Mouse (Mus musculus) midbrain, postnatal 0 days (tissue): ENCODE measurements at regions not wholly inside any gene's neighbourhood (a gene's known extent, or its start where the extent isn't known, plus 50 kb on each side); places are given as distances from the start of the nearest gene placed in this dataset.

Source experiments
- ATAC-seq: fragments of 200-750 bp; cut with Nextera tagmentation; 2 replicates; pipeline ENCODE4 v1.8.0; 2017; ENCODE audit warnings: moderate number of reproducible peaks, mild to moderate bottlenecking, moderate TSS enrichment, moderate library complexity; ENCODE audit not compliant: low FRiP score
- DNase-seq: peaks from one replicate; pipeline ENCODE4 v3.0.0-alpha.2; 2015; ENCODE audit warnings: low spot score
- H3K27ac ChIP-seq: fragments of 300-500 bp; sonication (generic); 2 replicates; pipeline ENCODE4 v1.5.1; 2014; ENCODE audit warnings: low read depth, mild to moderate bottlenecking, low read length, mixed read lengths
- H3K27me3 ChIP-seq: fragments of 300-500 bp; sonication (generic); 2 replicates; pipeline ENCODE4 v1.6.1; 2014; ENCODE audit warnings: low read length, control low read depth, mixed read lengths; ENCODE audit not compliant: insufficient read depth
- H3K36me3 ChIP-seq: fragments of 300-500 bp; sonication (generic); 2 replicates; pipeline ENCODE4 v1.6.1; 2014; ENCODE audit warnings: low read length, control low read depth, mixed read lengths; ENCODE audit not compliant: insufficient read depth
- H3K4me1 ChIP-seq: fragments of 300-500 bp; sonication (generic); 2 replicates; pipeline ENCODE4 v1.6.1; 2014; ENCODE audit warnings: mild to moderate bottlenecking, control low read depth, antibody characterized with exemption, low read length, mixed read lengths; ENCODE audit not compliant: insufficient read depth
- H3K4me2 ChIP-seq: fragments of 300-500 bp; sonication (generic); 2 replicates; pipeline ENCODE4 v1.6.1; 2014; ENCODE audit warnings: low read depth, mild to moderate bottlenecking, low read length, mixed read lengths; ENCODE audit not compliant: poor library complexity, severe bottlenecking
- H3K4me3 ChIP-seq: fragments of 300-500 bp; sonication (generic); 2 replicates; pipeline ENCODE4 v1.5.1; 2014; ENCODE audit warnings: low read depth, mild to moderate bottlenecking, low read length, moderate library complexity
- H3K9ac ChIP-seq: fragments of 300-500 bp; sonication (generic); replicated peaks from 2 replicates; pipeline ENCODE4 v1.6.1; 2014; ENCODE audit warnings: mild to moderate bottlenecking, low read length, moderate library complexity, mixed read lengths; ENCODE audit not compliant: poor library complexity, severe bottlenecking
- H3K9me3 ChIP-seq: fragments of 300-500 bp; sonication (generic); 2 replicates; pipeline ENCODE4 v1.6.1; 2016; ENCODE audit warnings: low read length, control low read depth
- CTCF ChIP-seq: IDR thresholded peaks from 2 replicates; pipeline ENCODE4 v1.5.1; 2016; ENCODE audit warnings: antibody characterized with exemption, mild to moderate bottlenecking
- WGBS: fragments of 180-500 bp; shearing (Covaris S2); extraction: QIAGEN DNeasy Blood & Tissue Kit; methylation state at CpG from one replicate; pipeline ENCODE4 v1.1.7; 2014; 5-methylcytosine and 5-hydroxymethylcytosine counted together

DNA sequence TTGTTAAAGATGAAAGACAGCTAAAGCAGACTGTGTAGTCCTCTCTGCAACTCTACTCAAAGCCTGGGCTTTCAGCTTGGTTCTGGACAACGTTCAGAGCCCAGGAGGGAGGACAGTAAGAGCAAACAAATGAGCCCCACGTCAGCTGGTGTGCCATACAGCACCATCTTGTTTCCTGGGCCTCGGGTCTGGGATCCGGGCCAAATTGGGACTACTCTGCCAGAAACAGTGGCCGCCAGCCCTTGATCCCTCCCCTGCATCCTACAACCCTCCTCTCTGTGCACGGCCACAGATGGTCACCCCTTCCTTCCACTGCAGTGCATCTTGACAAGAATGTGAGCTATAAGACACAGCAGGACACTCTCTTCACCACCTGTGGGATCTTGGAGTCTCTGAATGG lies 71.2 kb upstream of the A430005L14Rik start:
- DNase-seq (peak; percentile 78), ATAC-seq (no peak)
- no peak overlapping the region for H3K9ac ChIP-seq

DNA sequence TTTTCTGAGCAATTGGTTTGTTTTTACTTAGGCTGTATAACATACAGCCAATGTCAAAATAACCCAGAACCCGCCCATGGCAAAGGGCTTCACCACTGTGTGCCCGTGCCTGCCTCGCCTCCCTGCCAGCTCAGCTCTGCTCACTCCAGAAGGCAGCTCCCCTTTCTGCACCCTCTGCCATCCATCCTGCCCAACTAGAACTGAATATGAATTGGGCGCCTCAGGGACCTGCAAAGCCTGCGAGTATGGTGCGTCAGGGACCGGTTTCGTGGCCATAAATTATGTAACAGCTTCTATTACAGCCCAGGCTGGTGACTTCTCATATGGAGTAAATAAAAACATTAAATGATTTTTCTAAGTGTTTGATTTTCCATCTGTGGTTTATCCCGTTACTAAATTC lies 66.9 kb upstream of the A430005L14Rik start:
- no peak overlapping the region for H3K4me3 ChIP-seq
- H3K36me3 ChIP-seq, result no peaks in the 10 kb centered on the region
- no peaks in the 10 kb centered on the region for H3K27me3 ChIP-seq
- H3K4me1 ChIP-seq, result no peaks in the 10 kb centered on the region
- no peak for ATAC-seq
- TF ChIP-seq CTCF, result no peak
- DNase-seq, result no peak
- H3K27ac ChIP-seq, result no peak overlapping the region
- H3K4me2 ChIP-seq, result no peak overlapping the region
- no peaks in the 10 kb centered on the region for H3K9me3 ChIP-seq
- no peak overlapping the region for H3K9ac ChIP-seq
- WGBS, result 75% methylated on average over 9 of the region's 9 CpGs

More for the DNA sequence above, 71.2 kb upstream of the A430005L14Rik start:
- no peak overlapping the region for H3K27ac ChIP-seq
- no peak overlapping the region for H3K4me3 ChIP-seq
- no peaks in the 10 kb centered on the region for H3K9me3 ChIP-seq
- no peaks in the 10 kb centered on the region for H3K4me1 ChIP-seq
- TF ChIP-seq CTCF, result no peak
- no peaks in the 10 kb centered on the region for H3K36me3 ChIP-seq
- H3K27me3 ChIP-seq, result no peaks in the 10 kb centered on the region
- no peak overlapping the region for H3K4me2 ChIP-seq
- WGBS, result 68% methylated on average over 6 of the region's 6 CpGs

DNA sequence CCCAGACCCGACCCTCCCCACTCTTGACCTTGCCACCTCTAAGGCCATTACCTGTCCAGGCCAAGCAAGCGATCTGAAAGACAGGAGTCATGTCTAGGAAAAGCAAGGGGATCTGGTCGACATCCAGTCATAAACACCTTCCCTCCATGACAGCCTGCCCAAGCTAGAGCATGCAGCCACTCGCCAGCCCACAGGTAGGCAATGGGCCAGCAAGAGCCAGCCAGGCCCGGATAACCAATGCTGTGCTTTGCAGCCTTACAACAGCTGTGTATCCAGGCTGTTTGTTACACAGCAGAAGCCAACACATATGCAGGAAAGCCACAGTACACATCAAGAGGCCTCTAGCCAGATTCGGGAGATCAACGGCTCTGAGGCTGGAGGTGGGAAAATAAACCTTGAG lies 57.3 kb upstream of the A430005L14Rik start:
- Histone ChIP-seq H3K9me3 (no peaks in the 10 kb centered on the region), H3K27me3 (peaks cover 3% of the 10 kb centered on the region; the same call in 1 of the 2 replicates), H3K27ac (no peak overlapping the region), H3K9ac (no peak overlapping the region), H3K4me2 (no peak overlapping the region), H3K4me1 (0 out of 2 replicates have a peak, but pooled peaks cover 4% of the 10 kb centered on the region), H3K4me3 (no peak overlapping the region), H3K36me3 (no peaks in the 10 kb centered on the region)
- TF ChIP-seq CTCF, result no peak
- WGBS, result 74% methylated on average over 7 of the region's 7 CpGs
- DNase-seq, result no peak
- ATAC-seq, result no peak

DNA sequence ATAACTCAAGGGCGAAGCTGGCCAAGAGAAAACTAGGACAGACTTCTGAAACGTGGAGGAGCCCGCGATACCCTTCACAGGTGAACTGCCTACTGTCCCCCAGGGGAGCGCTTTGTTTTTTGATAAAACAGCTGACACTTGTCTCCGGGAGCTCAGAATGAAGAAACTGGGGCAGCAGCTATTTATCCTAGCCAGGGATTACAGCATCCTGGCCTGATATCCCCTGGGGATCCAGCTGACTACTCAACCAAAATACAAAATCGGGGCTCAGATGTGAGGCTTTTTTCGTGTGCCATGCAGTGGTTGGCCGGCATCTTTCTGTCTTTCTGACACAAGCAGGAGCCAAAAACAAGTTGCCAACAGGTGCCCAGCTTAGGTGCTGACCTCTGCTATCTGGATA lies 52.0 kb upstream of the A430005L14Rik start:
- DNase-seq (peak; percentile 28), ATAC-seq (no peak)
- Histone ChIP-seq H3K36me3 (no peaks in the 10 kb centered on the region), H3K4me1 (peaks cover 14% of the 10 kb centered on the region; the same call in 1 of the 2 replicates), H3K27ac (no peak overlapping the region), H3K27me3 (no peaks in the 10 kb centered on the region), H3K9ac (no peak overlapping the region), H3K9me3 (no peaks in the 10 kb centered on the region), H3K4me3 (no peak overlapping the region), H3K4me2 (no peak overlapping the region)
- WGBS, result 34% methylated on average over 9 of the region's 9 CpGs
- TF ChIP-seq CTCF, result no peak

DNA sequence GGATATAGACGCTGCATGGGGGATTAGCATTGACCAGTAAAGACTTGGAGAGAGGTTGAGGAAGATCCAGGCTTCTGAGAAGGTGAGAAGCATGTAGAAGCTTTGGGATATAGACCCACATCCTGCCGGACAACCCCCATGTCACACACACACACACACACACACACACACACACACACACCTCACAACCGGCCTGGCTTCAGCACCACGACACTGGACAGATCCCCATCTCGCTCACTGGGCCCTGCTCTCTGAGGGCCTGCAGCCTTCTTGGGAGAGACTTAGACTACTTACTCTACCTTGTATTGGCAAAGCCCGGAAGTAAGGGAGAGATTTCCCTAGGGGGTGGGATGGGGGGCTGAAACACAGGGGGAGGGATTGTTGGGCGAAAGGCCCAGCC lies 51.5 kb upstream of the A430005L14Rik start:
- WGBS, result 48% methylated on average over 6 of the region's 7 CpGs
- H3K4me1 ChIP-seq, result peaks cover 14% of the 10 kb centered on the region; the same call in 1 of the 2 replicates
- H3K4me2 ChIP-seq, result no peak overlapping the region
- no peak for ATAC-seq
- no peaks in the 10 kb centered on the region for H3K9me3 ChIP-seq
- no peak overlapping the region for H3K4me3 ChIP-seq
- no peak for TF ChIP-seq CTCF
- no peak overlapping the region for H3K9ac ChIP-seq
- no peaks in the 10 kb centered on the region for H3K27me3 ChIP-seq
- no peaks in the 10 kb centered on the region for H3K36me3 ChIP-seq
- no peak for DNase-seq
- H3K27ac ChIP-seq, result no peak overlapping the region
